Mouse (Mus musculus): ENCODE measurements around the gene Irf1. TPM values are rescaled to one million over a fixed set of nuclear protein-coding genes. Genes with fewer than 3 reads are reported as not detected.
A peak's percentile ranks its signal among the peaks of the same experiment; 100 is the strongest.
"Not testable (repeated sequence)": the region's sequence is repeated elsewhere in the genome, so short reads cannot be mapped to it uniquely, and the experiment has no call there.

The Irf1 gene
- polyA plus RNA-seq, 1 experiment from 2014 or later = 30.7 TPM

DNA sequence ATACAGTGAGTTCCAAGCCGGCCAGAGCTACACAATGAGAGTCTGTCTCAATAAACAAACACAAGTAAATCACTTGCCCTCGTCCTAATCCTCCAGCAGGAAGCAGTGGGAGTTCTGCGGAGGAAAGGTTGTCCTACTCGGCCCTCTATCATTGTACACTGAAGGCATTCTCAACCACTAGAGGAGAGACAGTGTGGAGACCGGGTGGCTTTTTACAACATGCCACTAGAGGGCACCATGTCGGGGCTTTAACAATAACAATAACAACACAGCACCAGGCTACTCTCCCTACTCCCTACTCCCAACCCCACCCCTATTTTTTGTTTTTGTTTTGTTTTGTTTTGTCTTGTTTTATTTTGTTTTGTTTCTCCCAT, 32.3 kb upstream of the Irf1 start:
- CTCF ChIA-PET = interaction anchor here (0.8 to 3.4 kb wide), 20 partner anchors 10 to 267 kb away, joined by 3 to 30 read pairs (median 4); partner anchors contain the start of genes Gm9837 and Rad50
- peak; percentile 47 for ATAC-seq
- DNase-seq (ENCODE audit: low read depth, low spot score) = no peak
- in situ Hi-C loops (cut with MboI; ENCODE audit: low pct_unique_long_range_greater_than_20kb) = loop anchor here (25.0 kb wide), 1 partner anchor 525 kb away; the partner anchor contains the start of gene Il3
- POLR2A ChIA-PET = interaction anchor here (0.6 to 0.7 kb wide), 2 partner anchors 102 to 201 kb away, joined by 3 to 4 read pairs; no protein-coding TSS in a partner anchor
- H3K27me3 ChIP-seq = no peaks in the 10 kb centered on the region
- peak; percentile 66 for TF ChIP-seq CTCF (IDR thresholded peaks at IDR 0.05)

GRCm38 (mm10) chr11:53742353-53742752, 27.5 kb upstream of the Irf1 start:
- TF ChIP-seq CTCF (IDR thresholded peaks at IDR 0.05) = no peak
- H3K27me3 ChIP-seq = no peaks in the 10 kb centered on the region
- no peak for ATAC-seq
- ChIA-PET CTCF (interaction anchor here (0.6 to 1.7 kb wide), 3 partner anchors 31 to 115 kb away, joined by 3 to 9 read pairs (median 3); no protein-coding TSS in a partner anchor), POLR2A (no interaction called here)
- no peak for DNase-seq (ENCODE audit: low read depth, low spot score)
- in situ Hi-C loops (cut with MboI; ENCODE audit: low pct_unique_long_range_greater_than_20kb) = loop anchor here (25.0 kb wide), 1 partner anchor 520 kb away; the partner anchor contains the start of gene Il3

DNA sequence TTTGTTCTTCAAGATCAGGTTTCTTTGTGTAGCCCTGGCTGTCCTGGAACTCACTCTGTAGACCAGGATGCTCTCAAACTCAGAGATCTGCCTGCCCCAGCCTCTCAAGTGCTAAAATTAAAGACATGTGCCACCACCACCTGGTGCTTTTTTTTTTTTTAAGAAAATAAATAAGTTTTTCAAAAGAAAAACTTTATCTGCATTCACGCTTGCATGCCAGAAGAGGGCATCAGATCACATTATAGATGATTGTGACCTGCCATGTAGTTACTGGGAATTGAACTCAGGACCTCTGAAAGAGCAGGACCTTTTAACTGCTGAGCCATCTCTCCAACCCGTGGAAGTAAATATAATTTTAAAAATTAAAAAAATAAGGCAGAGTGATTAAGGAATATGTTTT, 24.6 kb upstream of the Irf1 start:
- peak; percentile 45 for TF ChIP-seq CTCF (IDR thresholded peaks at IDR 0.05)
- in situ Hi-C loops (cut with MboI; ENCODE audit: low pct_unique_long_range_greater_than_20kb) = loop anchor here (25.0 kb wide), 1 partner anchor 517 kb away; the partner anchor contains the start of gene Il3
- H3K27me3 ChIP-seq = no peaks in the 10 kb centered on the region
- POLR2A ChIA-PET = no interaction called here
- DNase-seq (ENCODE audit: low read depth, low spot score) = no peak
- CTCF ChIA-PET = interaction anchor here (2.1 kb wide), 1 partner anchor 105 kb away, joined by 12 read pairs; no protein-coding TSS in a partner anchor
- no peak for ATAC-seq

DNA sequence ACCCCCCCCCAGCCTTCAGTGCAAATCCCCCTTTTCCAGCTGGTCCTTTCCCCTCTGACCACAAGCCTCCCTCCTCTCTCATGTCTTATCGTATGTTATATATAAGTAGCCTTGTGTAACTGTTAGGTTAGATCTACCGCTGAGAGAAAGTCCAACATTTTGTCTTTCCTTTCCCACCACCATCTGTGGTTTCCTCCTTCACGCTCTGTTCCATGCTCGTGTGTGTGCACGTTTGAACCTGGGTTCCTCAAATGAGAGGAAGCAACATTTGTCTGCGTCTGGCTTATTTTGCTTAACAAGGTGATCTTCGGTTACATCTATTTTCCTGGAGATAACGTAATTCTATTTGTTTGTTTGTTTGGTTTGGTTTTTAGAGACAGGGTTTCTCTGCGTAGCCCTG, 21.8 kb upstream of the Irf1 start:
- no peaks in the 10 kb centered on the region for H3K27me3 ChIP-seq
- ChIA-PET CTCF (no interaction called here), POLR2A (no interaction called here)
- DNase-seq (ENCODE audit: low read depth, low spot score) = no peak
- TF ChIP-seq CTCF (IDR thresholded peaks at IDR 0.05) = no peak
- ATAC-seq = no peak
- in situ Hi-C loops (cut with MboI; ENCODE audit: low pct_unique_long_range_greater_than_20kb) = loop anchor here (25.0 kb wide), 1 partner anchor 514 kb away; the partner anchor contains the start of gene Il3

DNA sequence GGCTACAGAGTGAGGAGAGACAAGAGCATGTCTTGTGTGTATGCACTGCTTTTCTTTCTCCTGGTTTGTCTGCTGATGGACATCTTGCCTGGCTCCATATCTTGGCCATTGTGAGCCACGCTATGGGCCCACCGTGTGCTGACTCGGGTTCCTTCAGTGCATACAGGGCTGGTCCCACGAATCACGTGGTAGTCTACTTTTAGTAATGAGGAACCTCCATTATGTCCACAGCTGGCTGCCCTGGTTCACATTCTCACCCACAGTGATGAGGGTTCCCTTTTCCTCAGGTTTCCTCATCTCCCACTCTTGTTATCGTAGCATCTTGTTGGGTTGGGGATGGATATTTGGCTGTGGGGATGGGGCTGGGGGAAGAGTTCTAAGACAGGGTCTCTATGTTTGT, 21.2 kb upstream of the Irf1 start:
- CTCF ChIA-PET = no interaction called here

DNA sequence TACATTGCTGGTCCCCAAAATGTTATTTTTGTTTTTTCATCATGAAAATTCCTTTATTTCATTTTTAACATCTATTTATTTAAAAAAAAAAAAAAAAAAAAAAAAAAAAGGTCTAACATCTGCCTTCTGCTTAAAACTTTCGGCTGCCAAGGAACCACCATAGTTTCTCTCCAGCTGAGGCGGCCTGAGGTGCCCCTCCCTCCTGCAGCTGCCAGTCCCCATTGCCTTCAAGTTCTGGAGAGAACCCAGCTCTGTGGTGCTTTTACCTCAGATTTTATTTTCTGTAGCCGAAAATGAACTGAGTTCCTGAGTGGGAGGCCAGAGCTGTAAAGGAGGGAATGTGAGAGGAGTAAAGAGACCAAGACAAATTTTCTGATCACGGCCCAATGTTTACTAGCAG, 20.5 kb upstream of the Irf1 start:
- ChIA-PET CTCF (no interaction called here), POLR2A (no interaction called here)
- no peak for TF ChIP-seq CTCF (IDR thresholded peaks at IDR 0.05)
- DNase-seq (ENCODE audit: low read depth, low spot score) = no peak
- in situ Hi-C loops (cut with MboI; ENCODE audit: low pct_unique_long_range_greater_than_20kb) = loop anchor here (25.0 kb wide), 1 partner anchor 513 kb away; the partner anchor contains the start of gene Il3
- no peak for ATAC-seq
- H3K27me3 ChIP-seq = no peaks in the 10 kb centered on the region

More for the DNA sequence above, 21.2 kb upstream of the Irf1 start:
- no peak for TF ChIP-seq CTCF (IDR thresholded peaks at IDR 0.05)
- POLR2A ChIA-PET = no interaction called here
- ATAC-seq = no peak
- no peak for DNase-seq (ENCODE audit: low read depth, low spot score)
- H3K27me3 ChIP-seq = no peaks in the 10 kb centered on the region
- in situ Hi-C loops (cut with MboI; ENCODE audit: low pct_unique_long_range_greater_than_20kb) = loop anchor here (25.0 kb wide), 1 partner anchor 514 kb away; the partner anchor contains the start of gene Il3

DNA sequence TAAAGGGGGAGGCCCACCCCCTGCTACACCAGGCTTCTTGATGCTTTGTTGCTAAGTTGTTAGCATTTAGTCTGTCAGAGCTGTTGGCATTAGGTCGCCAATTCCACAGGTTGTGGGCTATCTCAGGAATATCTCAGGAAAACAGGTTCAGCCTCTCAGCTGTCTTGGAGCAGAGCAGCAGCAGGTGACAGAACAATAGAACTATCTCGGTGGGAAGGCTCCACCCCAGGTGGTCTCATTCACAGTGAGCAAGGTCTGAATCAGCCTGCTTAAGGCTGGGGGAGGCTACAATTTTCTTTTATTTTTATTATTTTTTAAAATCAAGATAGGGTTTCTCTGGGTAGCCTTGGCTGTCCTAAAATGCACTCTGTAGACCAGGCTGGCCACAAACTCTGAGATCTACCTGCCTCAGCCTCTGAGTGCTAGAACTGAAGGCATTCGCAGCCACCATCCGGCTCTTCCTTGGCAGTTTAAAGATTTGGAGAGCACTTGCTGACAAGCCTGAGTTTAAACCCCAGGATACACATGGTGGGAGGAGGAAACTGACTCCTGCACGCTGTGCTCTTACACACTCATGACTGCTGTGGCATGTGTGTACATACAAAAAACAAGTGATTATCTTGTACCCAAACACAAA, 20.0 kb upstream of the Irf1 start:
- TF ChIP-seq CTCF (IDR thresholded peaks at IDR 0.05) = no peak
- DNase-seq (ENCODE audit: low read depth, low spot score) (no peak), ATAC-seq (no peak)
- in situ Hi-C loops (cut with MboI; ENCODE audit: low pct_unique_long_range_greater_than_20kb) = loop anchor here (5.0 to 25.0 kb wide), 2 partner anchors 102 to 512 kb away; partner anchors contain the start of gene Il3
- POLR2A ChIA-PET = no interaction called here
- CTCF ChIA-PET = no interaction called here
- no peaks in the 10 kb centered on the region for H3K27me3 ChIP-seq

- H3K27me3 ChIP-seq = no peaks in the 10 kb centered on the region
- POLR2A ChIA-PET = no interaction called here
- TF ChIP-seq CTCF (IDR thresholded peaks at IDR 0.05) = no peak
- CTCF ChIA-PET = interaction anchor here (0.9 to 3.0 kb wide), 3 partner anchors 18 to 102 kb away, joined by 3 to 15 read pairs (median 6); no protein-coding TSS in a partner anchor
- ATAC-seq = peak; percentile 57
- in situ Hi-C loops (cut with MboI; ENCODE audit: low pct_unique_long_range_greater_than_20kb) = no loop called here
- DNase-seq (ENCODE audit: low read depth, low spot score) = no peak
These were observed 14.7 kb upstream of the Irf1 start for GRCm38 (mm10) chr11:53755011-53755595.

- ChIA-PET CTCF (interaction anchor here (0.8 to 3.3 kb wide), 6 partner anchors 20 to 97 kb away, joined by 3 to 29 read pairs (median 4); no protein-coding TSS in a partner anchor), POLR2A (interaction anchor here (0.5 kb wide), 1 partner anchor 22 kb away, joined by 3 read pairs; no protein-coding TSS in a partner anchor)
- ATAC-seq (no peak), DNase-seq (ENCODE audit: low read depth, low spot score) (no peak)
- in situ Hi-C loops (cut with MboI; ENCODE audit: low pct_unique_long_range_greater_than_20kb) = no loop called here
- TF ChIP-seq CTCF (IDR thresholded peaks at IDR 0.05) = no peak
- H3K27me3 ChIP-seq = no peaks in the 10 kb centered on the region
These were observed 12.2 kb upstream of the Irf1 start for GRCm38 (mm10) chr11:53757612-53758011.

DNA sequence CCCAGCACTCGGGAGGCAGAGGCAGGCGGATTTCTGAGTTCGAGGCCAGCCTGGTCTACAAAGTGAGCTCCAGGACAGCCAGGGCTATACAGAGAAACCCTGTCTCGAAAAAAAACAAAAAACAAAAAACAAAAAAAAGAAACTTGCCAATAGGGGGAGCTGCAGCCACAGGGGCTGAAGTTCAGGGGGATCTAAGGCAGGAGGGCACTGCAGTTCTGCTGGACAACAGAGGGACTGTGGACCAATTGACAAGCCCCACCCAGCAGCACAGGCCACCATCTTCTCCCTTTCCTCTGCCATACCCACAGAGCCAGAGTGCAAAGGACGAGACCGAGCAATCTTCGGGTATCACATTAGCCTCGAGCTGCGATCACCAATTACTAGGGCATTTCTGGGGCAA, 11.8 kb upstream of the Irf1 start:
- ATAC-seq; H3K27me3 ChIP-seq; in situ Hi-C loops (cut with MboI; ENCODE audit: low pct_unique_long_range_greater_than_20kb); DNase-seq (ENCODE audit: low read depth, low spot score): not testable (repeated sequence)
- peak; percentile 68 for TF ChIP-seq CTCF (IDR thresholded peaks at IDR 0.05)
- ChIA-PET CTCF (interaction anchor here (0.8 to 3.3 kb wide), 10 partner anchors 20 to 97 kb away, joined by 3 to 29 read pairs (median 4); no protein-coding TSS in a partner anchor), POLR2A (interaction anchor here (0.5 kb wide), 1 partner anchor 129 kb away, joined by 4 read pairs; no protein-coding TSS in a partner anchor)

All from Patski (cell line).